Mouse (Mus musculus): ENCODE measurements around the gene Hemk1.

DNA sequence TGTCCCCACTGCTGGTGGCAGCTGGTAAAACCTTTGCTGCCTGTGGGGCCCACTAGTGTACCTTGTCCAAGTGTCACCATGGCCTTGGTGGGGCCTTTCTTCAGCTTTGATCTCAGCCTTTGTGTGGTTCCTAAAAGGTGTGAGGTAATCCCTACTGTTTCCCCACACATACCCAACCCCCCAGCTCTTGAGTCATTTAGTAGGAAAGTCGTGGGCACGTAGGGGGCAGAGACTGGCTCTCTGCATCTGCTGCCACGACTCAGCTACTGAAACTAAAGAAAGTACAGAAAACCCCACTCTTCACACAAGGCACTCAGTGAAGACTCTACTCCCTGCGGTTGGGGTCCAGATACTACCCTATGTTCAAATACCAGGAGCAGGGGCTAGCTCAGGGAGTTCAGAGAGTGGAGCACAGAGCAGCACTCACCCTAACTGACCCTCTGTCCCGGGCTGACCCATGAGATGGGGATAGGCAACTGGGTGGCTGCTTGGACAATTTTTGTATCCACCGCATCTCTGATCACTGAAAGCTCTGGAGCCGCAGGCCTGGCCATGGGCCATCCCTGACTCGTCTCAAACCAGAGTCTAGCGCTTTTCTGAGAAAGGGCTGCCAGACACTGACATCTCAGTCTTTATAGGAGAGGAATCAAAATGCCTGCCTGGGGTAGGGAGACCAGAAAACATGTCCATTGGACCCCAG lies 34.9 kb downstream of the Hemk1 start:
- TF ChIP-seq POLR2A (IDR thresholded peaks at IDR 0.05; ENCODE audit: extremely low read depth, insufficient read depth, low read length), result no peak
- no peak for TF ChIP-seq CTCF (IDR thresholded peaks at IDR 0.05; ENCODE audit: extremely low read depth, insufficient read depth, low read length)
